26 mouse cellular contexts compared by ENCODE assay signal in the genomic region with DNA sequence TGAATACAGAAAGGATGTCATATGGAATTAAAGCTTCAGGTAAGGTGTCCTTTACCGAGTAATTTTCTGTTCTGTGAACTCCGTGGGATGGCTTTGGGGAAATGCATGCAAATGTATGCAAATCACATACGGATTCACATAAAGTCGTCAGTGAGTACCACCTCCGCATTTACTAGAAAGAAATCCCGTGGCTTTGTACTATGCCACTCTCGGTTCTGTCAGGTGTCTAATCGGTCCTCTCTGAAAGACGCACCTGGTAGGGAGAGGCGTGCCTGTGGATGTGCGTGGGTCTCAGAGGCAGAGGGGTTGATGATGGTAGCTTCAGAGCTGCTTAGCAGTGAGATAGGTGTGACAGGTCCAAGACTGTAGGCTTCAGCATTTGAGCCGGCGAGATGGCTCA. TPM values are rescaled to one million over a fixed set of nuclear protein-coding genes. Genes with fewer than 3 reads are reported as not detected.
DNase-seq lines count a peak whose midpoint lies in the region; ATAC-seq lines count a peak whose summit lies in the region.
"Had no signal": no experiment of that assay in that cellular context is flagged by ENCODE, and none has a peak within 500 bp of the region (broad histone marks: within the 10 kb centered on the region; RNA-seq: fewer than 3 reads in every experiment).

No protein-coding gene starts in this region.

- DNase-seq in frontal cortex, adult 2 months (ENCODE audit: extremely low spot score in 1 of 2, low spot score in 1 of 2), result peak; percentile 25 to 48
- no peak for DNase-seq in frontal cortex, postnatal 10 days (ENCODE audit: low spot score in 2 of 2)
- no peak for DNase-seq in midbrain, embryonic 10.5 days (ENCODE audit: low spot score)
- peak; percentile 8 to 64 for DNase-seq in left cerebral cortex, postnatal 25 days (ENCODE audit: low spot score in 2 of 2)
- DNase-seq in layer of hippocampus, postnatal 14 days (ENCODE audit: low spot score in 2 of 2), result no peak
- DNase-seq: adrenal gland, adult 8-10 months; adrenal gland, postnatal 36 days; B cell, adult 2 months; cerebellum, adult 11-12 months; cerebellum, adult 9-10 months; cerebellum, postnatal 36 days; gastrocnemius, adult 2 months; gastrocnemius, postnatal 25 days; heart, postnatal 36 days had no signal

- H3K4me1 ChIP-seq in forebrain, embryonic 15.5 days, result no peaks in the 10 kb centered on the region
- H3K4me1 ChIP-seq in forebrain, embryonic 12.5 days, result no peaks in the 10 kb centered on the region
- H3K4me1 ChIP-seq in midbrain, embryonic 16.5 days (ENCODE audit: control insufficient read depth, insufficient read depth, low read length), result no peaks in the 10 kb centered on the region
- no peaks in the 10 kb centered on the region for H3K4me1 ChIP-seq in midbrain, embryonic 10.5 days
- H3K4me1 ChIP-seq: embryonic facial prominence, embryonic 13.5 days; hindbrain, embryonic 15.5 days had no signal

- H3K27me3 ChIP-seq in forebrain, embryonic 15.5 days, result no peaks in the 10 kb centered on the region
- H3K27me3 ChIP-seq in forebrain, embryonic 12.5 days, result 0 out of 2 replicates have a peak, but pooled peaks cover 2% of the 10 kb centered on the region
- H3K27me3 ChIP-seq in midbrain, embryonic 16.5 days (ENCODE audit: control insufficient read depth, insufficient read depth, low read depth, low read length), result no peaks in the 10 kb centered on the region
- no peaks in the 10 kb centered on the region for H3K27me3 ChIP-seq in midbrain, embryonic 10.5 days (ENCODE audit: low read depth, poor library complexity, severe bottlenecking)
- H3K27me3 ChIP-seq: embryonic facial prominence, embryonic 13.5 days; heart, embryonic 13.5 days; hindbrain, embryonic 15.5 days had no signal

- H3K9me3 ChIP-seq in forebrain, embryonic 15.5 days, result no peaks in the 10 kb centered on the region
- no peaks in the 10 kb centered on the region for H3K9me3 ChIP-seq in forebrain, embryonic 12.5 days
- no peaks in the 10 kb centered on the region for H3K9me3 ChIP-seq in midbrain, embryonic 16.5 days (replicated peaks; ENCODE audit: control insufficient read depth, low read length, poor library complexity, severe bottlenecking)
- no peaks in the 10 kb centered on the region for H3K9me3 ChIP-seq in midbrain, embryonic 10.5 days (replicated peaks)
- H3K9me3 ChIP-seq: embryonic facial prominence, embryonic 13.5 days; heart, embryonic 13.5 days; hindbrain, embryonic 15.5 days had no signal

- H3K9ac ChIP-seq in forebrain, embryonic 15.5 days (replicated peaks), result no peak overlapping the region
- H3K9ac ChIP-seq in forebrain, embryonic 12.5 days, result no peak overlapping the region
- H3K9ac ChIP-seq in midbrain, embryonic 16.5 days (ENCODE audit: low read depth, low read length), result no peak overlapping the region
- H3K9ac ChIP-seq: embryonic facial prominence, embryonic 13.5 days; heart, embryonic 13.5 days; hindbrain, embryonic 15.5 days had no signal

- 74% methylated on average over 13 of the region's 13 CpGs for WGBS in forebrain, embryonic 15.5 days
- WGBS in forebrain, embryonic 12.5 days, result 81% methylated on average over 13 of the region's 13 CpGs
- 65% methylated on average over 13 of the region's 13 CpGs for WGBS in midbrain, embryonic 16.5 days
- 87% methylated on average over 13 of the region's 13 CpGs for WGBS in midbrain, embryonic 10.5 days

- H3K4me3 ChIP-seq in forebrain, embryonic 15.5 days, result no peak overlapping the region
- H3K4me3 ChIP-seq in forebrain, embryonic 12.5 days (replicated peaks), result no peak overlapping the region
- no peak overlapping the region for H3K4me3 ChIP-seq in midbrain, embryonic 16.5 days (ENCODE audit: low read depth, low read length)
- H3K4me3 ChIP-seq in midbrain, embryonic 10.5 days, result no peak overlapping the region
- H3K4me3 ChIP-seq: embryonic facial prominence, embryonic 13.5 days; gastrocnemius, adult 2 months; heart, embryonic 13.5 days; hindbrain, embryonic 15.5 days had no signal

- H3K36me3 ChIP-seq in forebrain, embryonic 15.5 days, result no peaks in the 10 kb centered on the region
- H3K36me3 ChIP-seq in forebrain, embryonic 12.5 days (replicated peaks), result no peaks in the 10 kb centered on the region
- no peaks in the 10 kb centered on the region for H3K36me3 ChIP-seq in midbrain, embryonic 16.5 days (ENCODE audit: control insufficient read depth, insufficient read depth, low read length)
- no peaks in the 10 kb centered on the region for H3K36me3 ChIP-seq in midbrain, embryonic 10.5 days
- H3K36me3 ChIP-seq: embryonic facial prominence, embryonic 13.5 days; G1E; heart, embryonic 13.5 days; hindbrain, embryonic 15.5 days had no signal

- intact Hi-C loops in left cerebral cortex, postnatal 25 days (cut with DNase I), result no loop called here

- H3K4me2 ChIP-seq in forebrain, embryonic 15.5 days (replicated peaks), result no peak overlapping the region
- no peak overlapping the region for H3K4me2 ChIP-seq in forebrain, embryonic 12.5 days
- H3K4me2 ChIP-seq in midbrain, embryonic 16.5 days (ENCODE audit: low read length), result no peak overlapping the region
- H3K4me2 ChIP-seq: embryonic facial prominence, embryonic 13.5 days; heart, embryonic 13.5 days; hindbrain, embryonic 15.5 days had no signal

- ATAC-seq in forebrain, embryonic 15.5 days (replicated peaks), result 0 out of 2 replicates have a peak, but pooled peaks have one; percentile 23
- no peak for ATAC-seq in forebrain, embryonic 12.5 days (ENCODE audit: low FRiP score)
- peak; percentile 45; the same call in 1 of the 2 replicates for ATAC-seq in midbrain, embryonic 16.5 days
- ATAC-seq: CD4-positive, CD25-positive, alpha-beta regulatory T cell, adult 4 months had no signal

- no peak overlapping the region for H3K27ac ChIP-seq in forebrain, embryonic 15.5 days (replicated peaks)
- no peak overlapping the region for H3K27ac ChIP-seq in forebrain, embryonic 12.5 days
- H3K27ac ChIP-seq in midbrain, embryonic 16.5 days (ENCODE audit: low read length), result no peak overlapping the region
- no peak overlapping the region for H3K27ac ChIP-seq in midbrain, embryonic 10.5 days (replicated peaks)
- H3K27ac ChIP-seq: embryonic facial prominence, embryonic 13.5 days; gastrocnemius, adult 2 months; heart, embryonic 13.5 days; hindbrain, embryonic 15.5 days had no signal

RNA-seq across cellular contexts. Expression of gene Lrrc38, which starts 9.7 kb away (rescaled TPM):
- polyA plus RNA-seq in forebrain, embryonic 15.5 days (2015; fragmentation: Nextera tagmentation; extraction: Ambion mirVana), result 0.13 and 0.23 TPM in 2 replicates
- not detected in 2 replicates for polyA plus RNA-seq in forebrain, embryonic 12.5 days (2016; fragmentation: Nextera tagmentation; extraction: Ambion mirVana)
- polyA plus RNA-seq in frontal cortex, adult 2 months (2012; rRNA removed), result 2.8 and 3.9 TPM in 2 replicates
- polyA plus RNA-seq in midbrain, embryonic 16.5 days (2015; fragmentation: Nextera tagmentation; extraction: Ambion mirVana), result 0.40 and 0.52 TPM in 2 replicates
- 0.06 and 0.35 TPM in 2 replicates for polyA plus RNA-seq in midbrain, embryonic 10.5 days (2016; fragmentation: Nextera tagmentation; extraction: Ambion mirVana)
- total RNA-seq in left cerebral cortex, postnatal 25 days (2021), result 1 to 10 TPM; 1.9 to 2.3 TPM
- under 1 TPM; 0.81 to 0.95 TPM for total RNA-seq in layer of hippocampus, postnatal 14 days (2021)
- total RNA-seq: G1E; granulocyte monocyte progenitor cell, adult 5-6 weeks had no signal
- polyA plus RNA-seq: CD4-positive, CD25-positive, alpha-beta regulatory T cell, adult 4 months; embryonic facial prominence, embryonic 13.5 days; G1E had no signal

RNA-seq across cellular contexts. Expression of gene Pdpn, which starts 40.4 kb away (rescaled TPM):
- 49.1 and 54.8 TPM in 2 replicates for polyA plus RNA-seq in forebrain, embryonic 15.5 days (2015; fragmentation: Nextera tagmentation; extraction: Ambion mirVana)
- 61.5 and 68.0 TPM in 2 replicates for polyA plus RNA-seq in forebrain, embryonic 12.5 days (2016; fragmentation: Nextera tagmentation; extraction: Ambion mirVana)
- polyA plus RNA-seq in frontal cortex, adult 2 months (2012; rRNA removed), result 12.3 and 15.7 TPM in 2 replicates
- polyA plus RNA-seq in midbrain, embryonic 16.5 days (2015; fragmentation: Nextera tagmentation; extraction: Ambion mirVana), result 36.1 and 40.2 TPM in 2 replicates
- polyA plus RNA-seq in midbrain, embryonic 10.5 days (2016; fragmentation: Nextera tagmentation; extraction: Ambion mirVana), result 79.5 and 108 TPM in 2 replicates
- total RNA-seq in left cerebral cortex, postnatal 25 days (2021), result 10 to 100 TPM; 14.7 to 15.9 TPM
- total RNA-seq in layer of hippocampus, postnatal 14 days (2021), result 10 to 100 TPM; 14.2 to 19.7 TPM
- total RNA-seq: granulocyte monocyte progenitor cell, adult 5-6 weeks had no signal
- polyA plus RNA-seq: CD4-positive, CD25-positive, alpha-beta regulatory T cell, adult 4 months; G1E had no signal

RNA-seq across cellular contexts. Expression of gene Pramel1, which starts 54.4 kb away (rescaled TPM):
- polyA plus RNA-seq in forebrain, embryonic 15.5 days (2015; fragmentation: Nextera tagmentation; extraction: Ambion mirVana), result not detected in 2 replicates
- not detected in 2 replicates for polyA plus RNA-seq in forebrain, embryonic 12.5 days (2016; fragmentation: Nextera tagmentation; extraction: Ambion mirVana)
- 0.06 and 0.11 TPM in 2 replicates for polyA plus RNA-seq in frontal cortex, adult 2 months (2012; rRNA removed)
- polyA plus RNA-seq in midbrain, embryonic 16.5 days (2015; fragmentation: Nextera tagmentation; extraction: Ambion mirVana), result not detected in 2 replicates
- not detected in 2 replicates for polyA plus RNA-seq in midbrain, embryonic 10.5 days (2016; fragmentation: Nextera tagmentation; extraction: Ambion mirVana)
- not detected for total RNA-seq in left cerebral cortex, postnatal 25 days (2021)
- not detected for total RNA-seq in layer of hippocampus, postnatal 14 days (2021)
- total RNA-seq: adrenal gland, adult 8-10 months; adrenal gland, postnatal 36 days; G1E; gastrocnemius, adult 2 months; gastrocnemius, postnatal 25 days; granulocyte monocyte progenitor cell, adult 5-6 weeks; heart, adult 8-10 months; heart, postnatal 36 days had no signal
- polyA plus RNA-seq: CD4-positive, CD25-positive, alpha-beta regulatory T cell, adult 4 months; embryonic facial prominence, embryonic 13.5 days; G1E; heart, embryonic 13.5 days; heart, postnatal 0 days; hindbrain, embryonic 11.5 days; hindbrain, embryonic 15.5 days had no signal

Comparison
In these comparisons a context has a peak if more than half of its experiments do, and no peak if none do; other contexts are left out.
1. DNase-seq: peak in frontal cortex, adult 2 months (2 of 2) and left cerebral cortex, postnatal 25 days (2 of 2); none in frontal cortex, postnatal 10 days (0 of 2), midbrain, embryonic 10.5 days (single experiment) and layer of hippocampus, postnatal 14 days (0 of 2).